Mouse (Mus musculus) natural killer cell, adult 2 months (primary cell): ENCODE measurements around the gene Olfr558.

ENCODE experiments used
- DNase-seq, 2 experiments: peaks; one replicate each; pipeline ENCODE4 v3.0.0; 2022; ENCODE audit warnings: low spot score in 2 of 2

Olfr558 gene

DNA sequence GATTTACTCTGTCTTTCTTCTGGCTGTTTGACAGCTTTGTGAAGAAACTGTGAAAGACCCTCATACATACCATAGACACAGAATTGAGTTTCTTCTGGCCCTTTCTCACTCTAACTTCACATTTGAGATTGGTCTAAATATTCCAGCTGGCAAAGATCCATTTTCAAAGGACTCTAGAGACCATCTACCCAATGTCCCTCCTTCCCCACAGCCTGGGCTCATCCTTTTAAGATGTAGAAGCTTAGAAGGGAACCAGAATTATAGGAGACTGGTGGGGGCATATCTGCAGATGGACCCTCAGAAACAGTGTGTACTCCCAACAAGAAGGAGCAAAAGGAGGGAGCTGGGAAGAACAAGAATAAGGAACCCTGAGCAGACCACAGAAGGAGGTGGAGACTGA is at the start of gene Olfr558:
Olfr558 (plus strand) TSS at position 301 of the 400 bp plus-strand sequence.
- DNase-seq = no peak

DNA sequence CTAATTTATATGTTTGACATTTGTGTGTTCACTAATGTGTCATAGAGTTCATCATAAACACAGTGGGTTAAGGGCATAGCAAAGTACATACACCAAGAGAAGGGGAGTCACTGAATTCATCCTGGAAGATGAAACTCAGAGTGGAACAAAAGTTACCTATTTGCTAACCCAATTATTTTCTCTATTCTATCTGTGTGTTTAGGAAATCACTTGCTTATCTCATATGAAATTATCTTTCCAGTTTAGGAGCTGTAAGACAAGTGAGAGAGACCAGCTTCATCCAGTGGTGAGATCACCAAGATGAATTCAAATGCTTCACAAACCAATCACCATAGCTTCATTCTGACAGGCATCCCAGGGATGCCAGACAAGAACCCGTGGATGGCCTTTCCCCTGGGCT is 43.5 kb upstream of the Olfr558 start, which contains the start of gene Olfr555:
Olfr555 (plus strand) TSS at position 301 of the 400 bp plus-strand sequence.
- DNase-seq = no peak

DNA sequence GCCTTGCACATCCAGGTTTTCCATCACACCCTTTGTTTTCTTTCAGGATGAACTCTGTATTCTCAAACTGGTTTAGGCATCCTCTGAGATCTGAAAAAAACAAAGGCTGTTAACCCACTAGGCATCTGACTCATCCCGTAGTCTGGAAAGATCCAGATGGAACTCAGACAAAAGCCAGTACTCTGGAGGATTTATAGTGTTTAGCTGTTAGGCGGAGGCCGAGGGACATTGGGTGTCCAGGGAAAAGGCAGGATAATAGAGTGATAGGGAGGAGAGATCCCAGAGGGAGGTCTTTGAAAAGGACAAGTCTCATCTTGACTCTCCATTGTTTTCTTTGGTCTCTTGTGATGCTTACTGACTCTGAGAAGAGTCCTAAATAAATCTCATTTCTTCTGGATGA is 37.4 kb upstream of the Olfr558 start, which contains the start of gene Olfr556:
Olfr556 (plus strand) TSS at position 301 of the 400 bp plus-strand sequence.
- no peak for DNase-seq

DNA sequence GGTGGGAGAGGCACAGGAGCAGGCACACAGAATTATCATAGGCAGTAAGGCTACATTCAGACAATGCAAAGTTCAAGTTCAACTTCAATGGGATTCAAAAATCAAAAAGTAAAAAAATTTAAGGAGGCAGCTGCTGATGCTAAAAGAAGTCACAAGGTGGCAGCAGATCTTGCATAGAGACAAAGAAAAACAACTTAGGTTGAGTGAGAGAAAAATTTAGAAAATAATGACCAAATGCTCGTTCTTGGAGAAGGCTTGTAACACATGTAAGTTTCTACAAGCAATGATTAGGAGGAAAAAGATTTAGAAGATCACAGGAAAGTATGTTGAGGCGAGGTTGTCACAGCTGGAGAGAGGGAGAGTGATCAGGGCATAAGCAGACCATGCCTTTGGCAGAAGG is 36.6 kb upstream of the Olfr558 start:
- no peak for DNase-seq

DNA sequence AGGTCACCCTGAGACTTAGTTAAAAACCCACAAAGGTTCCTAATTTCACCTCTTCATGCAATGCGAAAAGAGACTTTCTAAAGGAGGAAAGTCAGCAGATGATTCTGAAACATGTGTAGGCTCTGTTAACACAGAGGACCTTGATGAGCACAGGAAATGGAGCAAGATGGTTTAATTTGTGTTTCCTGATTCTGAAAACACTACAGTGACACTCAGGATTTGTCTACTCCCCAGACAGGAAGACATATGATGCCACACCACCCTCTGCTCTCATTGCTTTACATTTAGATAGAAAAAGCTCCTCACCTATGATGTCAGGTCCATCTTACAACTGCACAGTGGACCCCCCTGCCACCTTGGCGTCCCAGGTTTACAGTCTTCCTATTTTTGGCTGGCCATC is 25.8 kb upstream of the Olfr558 start:
- no peak for DNase-seq

DNA sequence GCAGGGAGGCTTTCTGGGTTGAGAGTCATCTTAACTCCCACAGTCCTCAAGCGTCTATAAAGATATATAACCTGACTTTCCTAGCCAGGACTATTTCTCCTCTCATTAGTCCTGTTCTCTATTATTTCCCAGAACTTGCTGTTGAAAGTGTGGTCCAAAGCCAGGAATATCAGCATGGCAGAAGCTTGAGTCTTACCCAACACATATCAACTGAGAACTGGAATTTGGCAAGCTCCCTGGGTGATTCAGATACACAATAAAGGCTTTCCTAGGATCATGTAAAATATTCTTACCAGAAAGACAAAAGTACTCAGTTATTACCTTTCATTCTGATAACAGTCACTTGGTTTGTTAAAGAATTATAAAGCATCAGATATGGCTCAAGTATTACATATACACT is 20.1 kb upstream of the Olfr558 start:
- no peak for DNase-seq

DNA sequence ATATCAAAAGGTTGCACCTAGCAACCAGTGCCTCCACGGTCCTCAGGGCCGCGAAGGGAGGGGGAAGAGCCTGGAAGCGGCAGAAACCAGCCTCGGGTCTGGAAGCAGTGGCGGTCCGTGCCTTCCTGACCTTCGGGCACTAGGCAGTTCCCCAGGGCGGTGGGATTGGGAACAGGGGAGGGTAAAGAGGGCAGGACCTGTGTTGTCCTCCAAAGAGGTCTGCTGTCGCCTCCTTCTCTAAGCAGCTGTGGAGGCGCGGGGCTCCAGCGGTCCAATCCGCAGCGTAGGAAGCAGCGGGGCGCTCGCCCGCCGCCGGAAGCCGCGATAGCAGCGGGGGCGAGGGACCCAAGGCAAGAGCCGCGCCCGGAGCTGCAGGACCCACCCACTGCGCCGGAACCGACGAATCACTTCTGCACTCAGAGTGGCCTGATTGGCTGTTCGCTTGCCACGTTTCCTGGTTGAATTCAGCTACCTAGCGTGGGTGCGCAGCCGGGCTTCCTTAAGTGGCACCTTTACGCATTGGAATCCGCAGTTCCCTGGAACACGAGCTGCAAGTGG is 15.0 kb upstream of the Olfr558 start, which contains the start of gene Trim68:
Trim68 (minus strand) TSS at position 384 of the 558 bp plus-strand sequence.
- peak; percentile 76 to 85 for DNase-seq

DNA sequence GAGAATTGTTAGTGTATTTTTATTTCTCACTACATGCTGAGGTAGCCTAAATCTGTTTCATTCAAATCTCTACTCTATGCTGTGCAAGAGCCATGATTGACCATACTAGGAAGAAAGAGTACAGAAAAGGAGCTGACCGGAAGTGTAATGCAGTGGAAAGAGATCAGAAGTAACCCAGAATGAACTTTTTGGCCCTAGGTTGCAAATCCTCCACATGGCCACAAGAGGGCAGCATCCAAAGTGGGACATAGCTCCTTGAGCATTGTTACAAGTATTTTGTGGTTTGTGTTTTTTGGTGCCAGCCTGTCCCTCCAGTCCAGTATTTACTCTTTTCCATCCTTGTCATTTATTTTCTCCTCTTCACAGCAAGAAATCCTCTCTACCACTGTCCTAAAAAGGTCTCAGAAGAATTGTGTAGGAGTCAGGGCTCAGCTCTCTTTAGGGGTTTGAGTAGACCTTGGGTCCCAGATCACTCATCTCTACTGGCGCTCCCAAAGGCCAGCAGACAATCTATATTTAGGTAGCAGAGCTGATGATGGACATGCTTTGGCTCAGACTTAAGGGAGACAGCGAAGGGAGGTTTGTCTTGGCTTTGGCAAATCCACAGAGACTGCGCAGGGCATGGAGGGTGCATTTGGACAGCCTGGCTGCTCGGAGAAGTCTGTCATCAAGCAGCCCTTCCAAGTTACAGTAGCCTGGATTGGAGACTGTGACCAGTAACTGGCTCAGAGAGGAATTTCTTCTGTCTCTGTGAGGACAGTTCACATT is 6.5 kb upstream of the Olfr558 start, which contains the start of gene Olfr557:
Olfr557 (plus strand) TSS at position 553 of the 768 bp plus-strand sequence.
- peak; percentile 25 to 26 for DNase-seq

DNA sequence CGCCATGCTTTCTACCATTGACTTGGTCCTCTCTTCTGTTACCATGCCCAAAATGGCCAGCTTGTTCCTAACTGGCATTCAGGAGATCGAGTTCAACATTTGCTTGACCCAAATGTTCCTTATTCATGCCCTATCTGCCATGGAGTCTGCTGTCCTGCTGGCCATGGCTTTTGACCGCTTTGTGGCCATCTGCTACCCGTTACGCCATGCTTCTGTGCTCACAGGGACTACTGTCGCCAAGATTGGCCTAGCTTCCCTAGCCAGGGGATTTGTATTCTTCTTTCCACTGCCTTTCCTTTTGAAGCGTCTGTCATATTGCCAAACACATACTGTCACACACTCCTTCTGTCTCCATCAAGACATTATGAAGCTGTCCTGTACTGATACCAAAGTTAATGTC is 3.6 kb upstream of the Olfr558 start:
- no peak for DNase-seq

DNA sequence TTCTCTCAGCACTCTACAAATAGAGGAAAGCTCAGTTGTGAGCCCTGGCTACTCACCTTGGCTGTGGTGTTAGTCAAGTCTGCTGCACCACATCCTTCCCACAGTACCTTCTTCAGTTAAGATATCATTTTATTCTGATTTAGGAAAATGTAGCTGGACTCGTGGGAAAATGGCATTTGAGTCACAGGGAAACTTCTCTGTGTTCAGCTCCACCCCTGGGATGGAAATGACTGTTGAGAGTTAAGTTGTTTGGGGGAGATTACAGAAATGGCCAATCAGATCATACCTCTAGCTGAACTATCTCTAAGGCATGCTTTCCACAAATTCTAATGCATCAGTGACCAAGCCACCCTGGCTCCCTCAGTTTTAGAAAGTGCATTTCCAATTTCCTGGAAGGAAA is 17.0 kb downstream of the Olfr558 start, which contains the start of gene Olfr33:
Olfr33 (minus strand) TSS at position 101 of the 400 bp plus-strand sequence.
- DNase-seq = no peak

DNA sequence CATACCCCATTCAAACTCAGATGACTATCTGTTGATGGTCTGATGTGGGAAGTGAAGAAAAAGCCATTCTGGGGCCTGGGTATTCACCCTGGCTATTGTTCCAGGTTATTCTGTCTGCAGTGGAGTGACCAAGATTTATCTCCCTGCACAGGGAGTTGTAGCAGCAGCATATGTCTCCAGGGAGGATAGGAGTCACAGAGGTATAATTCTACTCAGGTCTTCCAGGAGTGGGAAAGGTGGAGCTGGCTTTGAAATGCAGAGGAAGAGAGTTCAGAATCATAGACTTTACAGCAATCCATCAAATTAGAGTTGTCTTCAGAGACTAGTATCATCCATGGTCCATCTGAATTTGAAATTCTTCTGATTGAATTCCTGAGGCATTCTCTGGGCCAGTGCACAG is 25.4 kb downstream of the Olfr558 start, which contains the start of gene Olfr559:
Olfr559 (minus strand) TSS at position 101 of the 400 bp plus-strand sequence.
- no peak for DNase-seq

DNA sequence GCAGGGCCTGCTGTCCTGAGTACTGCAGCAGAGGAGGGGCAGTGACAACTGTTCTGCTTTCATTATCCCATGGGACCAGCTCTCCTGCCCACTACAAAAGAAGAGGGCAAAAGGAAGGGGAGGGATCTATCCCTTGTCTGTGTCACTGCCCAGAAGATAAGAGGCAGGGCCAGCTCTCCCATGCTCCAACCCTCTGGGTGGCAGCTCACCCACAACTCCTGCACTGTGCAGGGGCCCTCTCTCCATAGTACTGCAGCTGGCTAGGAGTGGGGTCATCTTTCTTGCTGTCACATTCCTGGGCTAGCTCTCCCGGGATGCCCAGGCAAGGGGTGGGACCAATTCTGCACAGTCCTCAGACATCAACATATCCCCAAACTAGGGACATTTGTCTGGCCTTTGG is 31.8 kb downstream of the Olfr558 start:
- no peak for DNase-seq

DNA sequence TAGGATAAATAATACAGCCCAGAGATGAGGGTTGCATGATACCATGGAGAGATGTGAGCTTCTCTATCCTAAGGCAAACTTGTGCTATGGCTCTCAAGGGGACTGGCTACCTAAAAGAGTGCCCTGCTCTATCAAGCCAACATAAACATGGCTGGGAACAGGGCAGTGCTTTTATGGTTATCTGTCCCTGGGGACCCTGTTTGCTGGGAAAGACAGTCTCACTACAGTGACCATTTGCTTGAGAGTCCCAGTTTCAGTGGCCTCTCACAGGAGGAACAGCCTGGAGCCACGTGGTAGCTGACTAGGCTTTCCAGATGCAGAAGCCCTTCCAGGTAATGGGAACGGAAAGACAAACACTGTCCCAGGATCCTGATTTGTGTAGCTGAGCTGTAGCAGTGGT is 35.7 kb downstream of the Olfr558 start:
- no peak for DNase-seq

DNA sequence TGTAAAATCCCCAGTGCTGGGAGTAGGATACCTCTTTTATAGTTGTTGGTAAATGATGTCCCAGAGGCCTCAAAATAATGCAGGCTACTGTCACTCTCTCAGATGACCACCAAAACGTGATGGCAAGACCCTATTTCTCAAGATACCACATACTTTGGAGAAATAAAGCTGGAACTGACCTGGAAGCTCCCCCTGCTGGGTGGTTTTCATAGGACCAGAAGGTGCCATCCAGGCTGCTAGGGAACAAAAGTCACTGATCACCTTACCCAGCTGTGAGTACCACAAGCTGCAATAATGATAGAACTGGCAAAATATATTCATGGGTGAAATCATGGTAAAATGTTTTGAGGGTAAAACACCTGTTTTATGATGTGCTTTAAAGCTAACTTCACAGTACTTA is 50.1 kb downstream of the Olfr558 start:
- no peak for DNase-seq

DNA sequence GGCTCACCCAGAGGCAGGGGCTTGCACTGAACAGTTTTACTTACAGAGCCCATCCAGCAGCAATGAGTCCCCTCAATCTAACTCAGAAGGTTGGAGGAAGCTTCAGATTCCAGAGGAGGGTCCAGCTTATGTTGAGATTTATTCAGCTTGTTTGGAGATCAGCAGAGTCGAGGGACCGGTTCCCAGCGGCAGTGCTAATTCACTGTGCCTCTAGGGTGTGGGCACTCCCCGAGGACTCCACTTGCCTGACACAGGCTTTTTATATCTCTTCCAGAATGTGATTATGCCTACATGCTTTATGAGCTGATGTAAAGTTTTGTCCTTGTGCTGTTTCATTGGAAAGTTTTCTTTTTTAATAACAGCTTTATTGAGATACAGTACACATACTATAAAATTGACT is 57.3 kb downstream of the Olfr558 start, which contains the start of the genes Olfr560 and Olfr78:
Olfr560 (minus strand) TSS at position 101 of the 400 bp plus-strand sequence.
Olfr78 (minus strand) TSS at position 206 of the 400 bp plus-strand sequence.
- DNase-seq = no peak
